Mouse (Mus musculus) olfactory bulb, adult 2 months (tissue): Measurements from ENCODE around the gene Gc.

Experiments used
- CTCF ChIP-seq: fragments of 200-500 bp; IDR thresholded peaks from 2 replicates; pipeline ENCODE4 v1.5.1; 2012; ENCODE audit warnings: low read depth, mild to moderate bottlenecking, low read length, moderate library complexity; ENCODE audit not compliant: insufficient read depth
- POLR2A ChIP-seq: fragments of 200-500 bp; IDR thresholded peaks from 2 replicates; pipeline ENCODE4 v1.6.1; 2012; ENCODE audit warnings: mild to moderate bottlenecking, low read depth, low read length, moderate library complexity; ENCODE audit not compliant: insufficient read depth

DNA sequence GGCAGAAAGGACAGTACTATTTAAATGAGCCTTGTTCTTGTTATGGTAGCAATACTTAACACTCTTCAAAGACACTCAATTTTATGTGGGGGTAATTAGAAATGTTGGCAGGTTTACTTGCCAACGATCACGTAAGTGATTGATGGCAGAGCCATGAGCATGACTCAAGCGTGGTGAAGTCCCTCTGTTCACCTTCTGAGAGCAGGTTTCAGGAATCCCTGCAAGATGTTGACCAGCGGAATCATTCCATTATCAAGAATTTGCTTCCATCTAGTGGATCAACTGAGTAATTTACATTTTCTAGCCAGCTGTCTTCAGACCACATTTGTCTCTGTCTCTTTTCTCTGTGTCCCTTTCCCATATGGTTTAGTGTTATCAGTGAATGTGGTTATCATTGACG is 73.5 kb downstream of the Gc start:
- TF ChIP-seq CTCF = no peak
- TF ChIP-seq POLR2A = no peak
